Mouse (Mus musculus) T-helper 1 cell (primary cell): ENCODE measurements around the gene Gm27021.

ENCODE experiments used
- in situ Hi-C: fragments of 300-600 bp; cut with MboI, MseI; formaldehyde crosslinking; loops from one replicate; pipeline ENCODE4 v1.15.1; 2025; ENCODE audit warnings: high pct_unique_total_duplicates

Gene Gm27021

DNA sequence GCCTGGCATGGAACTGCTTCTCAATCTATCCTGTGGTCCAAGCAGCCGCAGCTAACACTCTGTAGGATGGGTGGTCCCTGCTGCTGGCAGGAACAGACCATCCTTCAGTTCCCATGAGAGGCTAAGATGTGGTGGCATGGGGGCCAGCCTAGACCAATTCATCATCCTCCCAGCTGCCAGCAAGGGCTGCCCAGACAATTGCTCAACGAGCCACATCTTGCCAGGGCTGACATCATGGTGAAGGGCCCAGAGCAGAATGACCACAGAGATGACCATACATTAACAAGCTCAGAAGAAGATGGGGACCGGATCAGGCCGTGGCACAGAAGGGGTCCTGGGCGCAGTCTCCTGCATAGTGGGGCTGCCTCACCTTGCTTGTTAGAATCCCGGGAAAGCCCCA lies 57.1 kb downstream of the Gm27021 start:
- in situ Hi-C loops, result no loop called here

DNA sequence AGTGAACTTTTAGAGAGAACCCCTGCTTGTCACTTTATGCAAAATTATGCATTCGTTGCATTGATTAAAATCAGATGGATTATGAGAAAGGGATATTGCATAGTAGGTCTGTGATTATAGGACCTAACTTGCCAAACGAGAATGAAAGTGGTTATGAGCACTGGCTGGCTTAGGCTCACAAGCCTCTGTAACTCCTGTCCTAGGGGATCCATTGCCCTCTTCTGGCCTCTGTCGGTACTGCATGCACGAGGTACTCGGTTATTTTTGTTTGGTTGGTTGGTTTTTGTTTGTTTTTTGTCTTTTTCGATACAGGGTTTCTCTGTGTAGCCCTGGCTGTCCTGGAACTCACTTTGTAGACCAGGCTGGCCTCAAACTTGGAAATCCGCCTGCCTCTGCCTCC lies 60.0 kb downstream of the Gm27021 start:
- in situ Hi-C loops, result no loop called here

DNA sequence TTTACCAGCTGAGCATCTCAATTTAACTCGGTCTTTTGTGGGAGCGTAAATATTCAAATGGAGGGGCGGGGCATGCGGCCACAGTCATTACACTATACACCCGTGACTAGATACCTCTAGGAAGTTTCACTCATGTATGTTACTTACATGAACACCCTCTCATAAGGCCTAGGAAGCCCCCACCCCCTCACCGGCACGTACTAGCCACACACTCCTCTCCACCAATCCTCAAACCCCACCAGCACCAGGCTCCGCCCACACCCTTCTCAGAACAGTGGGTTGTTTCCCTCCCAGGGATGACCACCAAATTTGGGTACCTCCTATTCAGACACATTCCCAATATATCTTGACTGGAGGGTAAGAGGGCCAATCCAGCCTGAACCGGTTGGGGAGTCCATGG lies 60.4 kb downstream of the Gm27021 start:
- in situ Hi-C loops, result no loop called here

DNA sequence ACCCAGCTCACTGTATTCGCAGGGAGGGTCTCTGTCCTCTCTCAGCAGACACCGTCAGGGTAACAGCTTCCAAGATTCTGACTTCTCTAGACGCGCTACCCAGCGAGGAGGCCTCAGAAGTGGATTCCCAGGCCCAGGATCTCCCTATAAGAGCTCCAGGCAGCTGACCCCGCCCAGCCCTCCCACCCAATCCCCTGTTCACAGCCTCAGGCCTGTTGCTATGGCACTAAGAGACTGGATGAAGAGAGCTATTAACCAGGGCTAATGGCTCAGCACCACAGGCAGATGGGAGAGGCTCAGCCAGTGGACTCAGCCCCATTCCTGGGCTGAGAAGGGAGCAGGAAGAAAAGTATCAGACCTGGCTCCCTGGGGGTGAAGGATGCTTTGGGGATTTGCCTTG lies 65.2 kb downstream of the Gm27021 start:
- in situ Hi-C loops, result no loop called here

DNA sequence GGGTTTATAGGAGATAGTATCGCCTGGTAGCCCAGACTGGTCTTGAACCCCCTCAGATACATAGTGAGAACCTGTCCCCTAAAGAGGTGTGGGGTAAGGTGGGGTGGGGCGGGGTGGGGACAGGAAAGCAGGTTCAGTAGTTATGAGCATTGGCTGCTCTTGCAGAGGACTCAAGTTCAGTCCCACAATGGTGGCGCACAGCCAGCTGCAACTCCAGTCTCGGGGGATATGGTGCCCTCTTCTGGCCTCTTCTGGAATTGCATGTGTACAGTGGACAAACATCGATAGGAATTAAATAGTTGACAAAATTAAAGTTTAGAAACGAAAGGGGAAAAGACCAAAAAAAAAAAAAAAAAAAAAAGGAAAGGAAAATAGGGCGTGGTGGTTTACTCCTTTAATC lies 68.4 kb downstream of the Gm27021 start:
- in situ Hi-C loops, result no loop called here

DNA sequence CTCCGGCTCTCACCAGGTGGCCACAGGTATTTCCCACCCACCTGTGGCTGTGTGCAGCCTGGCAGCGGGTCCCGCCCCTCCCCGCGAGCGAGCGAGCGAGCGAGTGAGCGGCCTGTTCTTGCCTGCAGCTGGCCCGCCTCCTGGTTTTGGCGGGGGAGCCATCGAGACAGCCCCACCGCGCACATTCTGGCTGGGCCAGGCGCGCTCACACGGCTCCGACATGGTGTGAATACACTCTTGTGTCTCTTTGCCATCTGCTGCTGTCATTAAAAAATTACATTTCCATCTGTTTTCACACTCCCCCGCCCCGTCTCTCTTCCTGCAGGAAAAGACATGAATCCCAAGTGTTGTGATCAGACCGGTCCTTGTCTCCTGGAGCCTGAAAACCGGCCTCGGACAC lies 69.3 kb downstream of the Gm27021 start:
- in situ Hi-C loops, result no loop called here

DNA sequence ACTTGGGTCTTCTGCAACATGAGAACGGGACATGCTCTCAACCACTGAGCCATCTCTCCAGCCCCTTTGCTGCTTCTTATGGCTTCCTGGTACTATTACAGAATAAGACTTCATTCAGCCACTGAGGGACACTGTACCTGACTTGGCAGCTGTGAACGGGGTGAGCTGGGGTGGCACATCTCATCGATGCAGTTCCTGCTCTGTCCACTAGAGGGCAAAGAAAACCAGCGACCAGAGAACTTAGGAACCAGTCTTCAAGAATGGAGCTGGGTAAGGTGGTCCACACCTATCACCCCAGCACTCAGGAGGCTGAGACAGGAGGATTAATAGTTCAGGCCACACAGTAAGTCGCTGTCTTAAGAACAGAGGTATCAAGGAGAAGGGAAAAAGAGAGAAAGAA lies 71.9 kb downstream of the Gm27021 start:
- in situ Hi-C loops, result no loop called here

DNA sequence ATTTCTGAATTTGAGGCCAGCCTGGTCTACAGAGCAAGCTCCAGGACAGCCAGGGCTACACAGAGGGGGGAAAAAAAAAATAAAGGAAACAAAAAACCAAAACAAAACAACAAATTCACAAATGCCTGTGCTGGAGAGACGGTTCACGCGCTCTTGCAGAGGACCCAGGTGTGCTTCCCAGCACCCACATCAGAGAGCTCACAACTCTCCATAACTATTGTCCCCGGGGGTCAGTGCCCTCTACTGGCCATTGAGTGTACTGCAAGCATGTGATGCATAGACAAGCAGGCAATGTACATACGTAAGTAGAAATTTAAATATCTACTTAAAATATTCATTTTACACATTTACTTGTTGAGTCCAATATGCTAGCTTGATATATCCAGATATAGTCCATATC lies 73.3 kb downstream of the Gm27021 start:
- in situ Hi-C loops, result no loop called here

DNA sequence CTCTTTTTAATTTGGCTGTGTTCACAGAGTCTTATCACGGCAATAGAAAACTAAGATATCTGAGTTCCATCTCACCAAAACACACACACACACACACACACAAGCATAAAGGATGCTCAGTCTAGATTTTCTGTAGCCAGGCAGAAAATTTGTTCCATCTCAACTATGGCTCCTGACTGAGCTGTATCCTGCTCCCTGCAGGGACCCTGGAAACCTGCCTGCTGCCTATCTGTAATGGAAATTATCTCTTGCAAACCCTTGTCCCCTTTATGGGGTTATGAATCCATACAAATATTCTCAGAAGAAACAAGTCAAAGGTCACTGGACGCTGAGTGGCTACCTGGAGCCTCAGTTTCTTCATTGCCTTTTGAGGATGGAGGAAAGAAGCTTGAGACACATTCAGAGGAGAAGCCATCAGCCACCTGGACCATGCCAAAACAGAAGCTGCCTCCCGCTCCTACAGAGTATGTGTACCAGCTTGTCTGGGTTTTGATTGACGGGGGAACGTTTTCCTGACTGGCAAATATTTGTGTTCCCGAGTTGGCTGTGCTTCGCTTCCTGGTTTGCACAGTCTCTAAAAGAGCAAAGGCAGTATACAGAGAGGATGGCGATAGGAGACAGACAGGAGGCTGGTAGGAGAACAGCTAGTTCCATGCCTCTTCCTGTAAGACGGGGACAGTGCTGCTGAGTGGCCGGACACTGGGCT lies 76.1 kb downstream of the Gm27021 start:
- in situ Hi-C loops, result no loop called here

DNA sequence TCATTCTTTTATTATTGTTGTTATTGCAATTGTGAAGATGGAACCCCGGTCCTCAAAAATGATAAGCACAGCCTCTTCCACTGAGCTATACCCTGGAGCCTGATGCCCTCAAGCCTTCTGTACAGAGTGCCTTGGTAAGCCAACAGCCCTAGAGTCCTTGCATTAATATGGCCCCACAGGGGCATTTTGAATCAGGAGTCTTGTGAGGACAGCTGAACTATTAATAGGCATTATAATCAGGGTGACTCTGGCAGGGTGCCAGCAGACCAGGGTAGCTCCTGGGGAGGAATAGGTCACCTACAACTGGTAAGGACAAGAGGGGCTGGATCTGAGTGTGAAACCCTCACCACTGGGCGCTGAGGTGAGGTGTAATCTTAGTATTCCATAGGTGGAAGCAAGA lies 78.0 kb downstream of the Gm27021 start:
- in situ Hi-C loops, result loop anchor here (5.0 kb wide), 1 partner anchor 478 kb away; the partner anchor contains the start of gene 6430548M08Rik

DNA sequence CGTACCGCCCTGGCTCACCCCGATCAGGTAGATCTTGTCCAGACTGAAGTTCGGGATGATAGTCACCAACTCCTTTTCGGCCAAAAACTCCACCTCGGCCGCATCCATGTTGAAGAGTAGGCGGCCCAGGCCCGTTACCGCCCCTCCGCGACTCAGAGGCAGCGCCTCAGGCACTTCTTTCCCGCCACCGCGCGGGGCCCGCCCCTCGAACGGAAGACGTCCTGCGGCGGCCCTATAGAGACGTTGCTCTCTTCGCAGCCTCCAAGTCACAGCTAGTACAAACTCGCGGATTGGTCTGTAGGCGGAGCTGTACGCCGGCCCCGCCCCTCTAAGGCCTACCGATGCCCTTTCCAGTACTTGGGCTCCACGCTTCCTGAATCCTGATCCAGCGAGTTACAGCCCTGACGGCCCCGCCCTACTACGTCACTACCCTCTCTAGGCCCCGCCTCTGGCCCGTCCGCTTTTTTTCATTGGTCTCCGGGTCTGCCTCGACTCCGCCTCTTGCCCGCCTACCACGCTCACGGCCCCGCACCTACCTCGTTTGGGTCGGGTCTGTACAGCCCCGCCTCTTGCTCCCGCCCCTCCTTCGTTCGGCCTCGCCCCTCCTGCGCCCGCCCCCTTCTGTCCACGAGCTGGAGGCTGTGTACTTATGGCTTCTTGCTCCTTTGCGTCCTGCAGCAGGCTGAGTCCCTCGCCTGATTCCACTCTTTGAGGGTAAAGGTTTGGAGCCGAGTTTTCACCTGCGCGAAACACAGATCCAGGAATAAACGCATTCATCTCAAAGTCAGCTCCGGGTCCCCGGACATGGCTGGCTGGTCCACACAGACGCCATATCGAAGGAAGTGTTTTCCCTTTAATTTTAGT lies 78.7 kb downstream of the Gm27021 start, which contains the start of gene Gins2:
Gins2 (minus strand) TSS at position 397 of the 864 bp plus-strand sequence.
- in situ Hi-C loops, result loop anchor here (5.0 kb wide), 1 partner anchor 477 kb away; the partner anchor contains the start of gene 6430548M08Rik

DNA sequence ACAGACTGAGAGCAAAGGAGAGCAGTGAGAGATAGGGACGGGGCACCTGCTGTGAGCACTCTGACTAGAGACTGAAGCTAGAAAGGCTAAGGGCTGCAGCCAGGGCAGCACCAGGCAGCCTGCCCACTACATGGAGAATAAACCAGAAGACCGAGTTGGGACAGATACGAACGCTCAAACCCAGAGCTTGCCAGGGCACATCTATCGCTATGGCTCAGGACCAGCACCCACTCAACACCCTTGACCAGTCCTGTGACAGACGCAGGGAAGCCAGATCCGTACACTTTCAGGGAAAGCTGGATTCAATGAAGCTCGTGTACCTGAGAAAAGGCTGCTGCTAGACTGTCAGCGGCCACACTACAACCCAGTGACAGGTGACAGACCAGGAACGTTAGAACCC lies 82.4 kb downstream of the Gm27021 start:
- in situ Hi-C loops, result loop anchor here (5.0 kb wide), 1 partner anchor 473 kb away; the partner anchor contains the start of gene 6430548M08Rik

DNA sequence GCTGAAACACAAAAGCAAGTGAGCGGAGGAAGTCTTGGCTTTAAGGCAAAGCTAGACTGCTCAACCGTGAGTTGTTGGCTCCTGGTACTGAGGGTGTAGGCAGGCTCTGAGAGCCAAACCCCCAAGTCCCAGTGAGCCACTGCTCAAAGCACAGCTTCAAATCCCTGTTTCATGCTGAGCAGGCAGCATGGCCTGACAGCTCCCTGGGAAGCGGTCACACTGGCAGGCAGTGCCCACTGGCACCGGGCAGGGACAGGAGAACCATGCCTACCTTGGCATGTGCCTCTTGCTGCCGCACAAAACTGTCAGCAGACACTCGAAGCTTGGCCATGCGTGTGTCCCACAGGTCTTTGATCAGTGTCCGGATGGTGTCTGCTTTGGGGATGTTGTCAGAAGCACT lies 86.1 kb downstream of the Gm27021 start:
- in situ Hi-C loops, result no loop called here

DNA sequence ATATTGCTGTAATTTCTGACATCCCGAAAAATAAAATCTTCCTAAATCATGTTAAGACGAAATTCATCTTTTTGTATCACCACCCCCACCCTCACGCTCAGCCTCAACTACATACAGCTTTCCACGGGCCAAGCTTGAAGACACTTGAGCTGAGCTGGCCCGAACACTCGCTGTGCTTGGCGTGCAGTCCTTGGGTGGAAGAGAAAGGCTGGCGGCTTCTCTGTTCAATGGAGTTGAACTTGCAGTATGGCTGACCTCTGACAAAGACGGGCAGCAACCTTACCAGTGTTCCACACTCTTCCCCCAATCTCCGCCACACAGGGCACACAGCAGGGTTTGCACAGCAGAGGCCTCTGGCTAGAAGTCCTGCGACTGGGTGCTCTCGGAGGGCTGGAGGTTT lies 86.5 kb downstream of the Gm27021 start:
- in situ Hi-C loops, result no loop called here

DNA sequence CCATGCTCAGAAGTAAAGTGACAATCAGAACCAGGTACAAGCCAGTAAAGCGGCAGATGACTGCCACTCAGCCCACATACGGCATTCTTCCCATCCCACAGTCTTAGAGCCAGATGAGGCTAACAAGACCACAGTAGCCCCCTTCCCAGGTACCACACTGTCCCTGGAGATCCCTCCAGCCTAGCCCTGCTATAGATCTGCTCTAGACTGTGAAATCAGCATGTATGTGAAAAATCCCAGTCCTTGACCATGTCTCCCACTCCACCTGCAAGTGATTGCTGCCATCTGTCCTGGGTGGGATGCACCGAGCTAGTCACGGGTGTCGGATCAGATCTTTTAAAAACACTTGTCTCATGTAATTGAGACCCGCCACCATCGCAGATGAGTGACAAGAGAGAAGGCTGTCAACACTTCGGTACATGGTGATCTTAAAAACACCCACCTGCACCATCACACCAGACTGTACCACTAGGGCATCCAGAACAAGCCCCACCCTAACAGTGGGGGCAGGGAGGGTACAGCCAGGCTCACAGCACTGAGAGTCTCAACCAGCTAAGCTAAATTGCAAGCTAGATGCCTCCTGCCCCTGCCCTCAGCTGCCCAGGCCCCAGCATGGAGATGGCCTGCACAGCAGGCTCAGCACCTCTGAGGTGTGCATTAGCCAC lies 87.4 kb downstream of the Gm27021 start:
- in situ Hi-C loops, result no loop called here

DNA sequence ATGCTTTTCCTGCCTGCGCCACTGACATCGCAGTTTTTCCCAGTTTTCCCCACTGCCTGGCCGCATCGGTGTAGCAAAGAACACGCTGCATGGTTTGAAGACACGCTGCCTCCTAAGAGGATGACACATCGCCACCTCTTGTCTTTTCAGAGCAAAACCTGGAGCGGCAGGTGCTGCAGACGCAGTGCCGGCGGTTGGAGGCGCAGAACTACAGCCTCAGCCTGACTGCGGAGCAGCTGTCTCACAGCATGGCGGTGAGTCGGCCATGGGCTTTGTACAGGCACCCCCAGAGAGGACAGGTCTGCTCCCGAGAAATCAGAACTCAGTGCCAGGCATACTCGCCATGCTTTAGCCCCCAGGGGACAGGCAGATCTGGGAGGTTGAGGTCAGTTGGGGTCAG lies 90.1 kb downstream of the Gm27021 start:
- in situ Hi-C loops, result no loop called here

DNA sequence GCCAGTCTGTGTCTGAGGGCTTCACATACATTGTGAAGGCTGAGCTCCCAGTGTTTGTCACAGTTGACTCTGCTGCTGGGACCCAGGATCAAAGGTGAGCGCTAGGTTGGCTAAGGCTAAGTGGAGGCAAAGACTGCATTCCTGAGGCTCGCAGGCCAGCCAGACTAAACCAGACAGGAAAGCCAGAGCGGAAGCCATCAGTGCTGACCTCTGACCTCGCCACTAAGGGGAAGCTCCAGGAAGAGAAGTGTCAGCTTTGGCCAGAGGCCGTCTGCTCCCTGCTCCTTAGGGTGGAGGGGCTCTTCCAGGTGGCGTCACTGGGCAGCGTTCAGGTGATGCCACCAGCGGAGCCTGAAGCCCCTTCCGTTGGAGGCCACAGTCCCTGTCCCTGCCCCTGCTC lies 92.1 kb downstream of the Gm27021 start:
- in situ Hi-C loops, result no loop called here

DNA sequence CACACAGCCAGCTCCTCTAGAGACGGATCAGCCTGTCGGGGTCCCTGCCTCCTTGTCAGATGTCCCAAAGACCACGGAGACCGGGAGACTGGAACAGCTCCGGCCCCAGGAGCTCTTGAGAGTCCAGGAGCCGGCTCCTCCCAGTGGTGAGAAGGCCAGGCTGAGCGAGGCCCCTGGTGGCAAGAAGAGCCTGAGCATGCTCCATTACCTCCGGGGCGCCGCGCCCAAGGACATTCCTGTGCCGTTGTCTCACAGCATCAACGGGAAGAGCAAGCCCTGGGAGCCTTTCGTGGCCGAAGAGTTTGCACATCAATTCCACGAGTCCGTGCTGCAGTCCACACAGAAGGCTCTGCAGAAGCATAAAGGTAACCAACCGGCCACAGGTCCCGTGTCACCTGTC lies 92.9 kb downstream of the Gm27021 start:
- in situ Hi-C loops, result no loop called here

DNA sequence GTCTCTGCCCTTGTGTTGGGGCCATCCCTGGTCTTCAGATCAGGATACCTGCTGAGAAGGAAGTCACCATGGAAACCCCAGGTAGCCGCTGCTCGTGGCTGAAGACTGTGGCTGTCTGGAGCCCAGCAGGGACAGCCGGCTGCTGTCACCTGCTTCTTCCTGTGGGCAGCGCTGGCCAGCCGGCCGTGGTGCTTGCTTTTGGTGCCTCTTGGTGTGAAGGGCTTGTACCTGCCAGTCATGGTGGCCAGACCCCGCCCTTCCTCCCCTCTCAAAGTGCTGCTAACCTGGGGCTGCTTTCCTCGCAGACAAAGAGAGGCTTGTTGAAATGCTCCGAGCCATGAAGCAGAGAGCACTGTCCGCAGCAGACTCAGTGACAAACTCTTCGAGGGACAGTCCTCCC lies 94.0 kb downstream of the Gm27021 start:
- in situ Hi-C loops, result no loop called here

DNA sequence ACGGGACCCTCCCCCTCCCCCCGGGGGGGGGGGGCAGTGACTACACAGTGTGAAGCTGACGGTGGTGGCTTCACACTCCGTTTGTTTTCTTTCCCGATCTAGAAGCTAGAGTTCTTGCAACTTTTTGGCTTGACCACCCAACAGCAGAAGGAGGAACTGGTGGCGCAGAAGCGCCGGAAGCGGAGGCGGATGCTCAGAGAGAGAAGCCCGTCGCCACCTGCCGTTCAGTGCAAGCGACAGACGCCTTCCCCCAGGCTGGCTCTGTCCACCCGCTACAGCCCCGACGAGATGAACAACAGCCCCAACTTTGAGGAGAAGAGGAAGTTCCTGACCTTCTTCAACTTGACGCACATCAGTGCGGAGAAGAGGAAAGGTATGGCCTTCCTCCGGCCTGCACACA lies 95.3 kb downstream of the Gm27021 start:
- in situ Hi-C loops, result no loop called here

DNA sequence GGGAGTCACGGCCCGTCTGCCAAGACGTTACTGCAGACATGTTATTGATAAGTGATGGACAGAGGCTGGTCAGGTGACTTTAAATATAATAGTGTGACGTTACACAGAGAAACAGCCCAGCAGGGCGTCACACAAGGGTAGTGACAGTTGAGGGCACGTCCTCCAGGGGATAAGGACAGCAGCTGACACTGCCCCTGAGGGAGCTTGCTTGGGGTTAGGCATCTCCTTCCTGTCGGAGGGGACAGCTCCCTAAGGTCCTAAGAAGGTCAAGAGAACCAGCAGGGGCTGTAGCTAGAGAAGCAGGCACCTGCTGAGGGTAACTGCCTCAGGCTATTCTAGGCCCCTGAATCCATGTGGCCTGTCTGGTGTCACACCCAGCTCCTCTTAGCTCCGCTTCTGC lies 96.3 kb downstream of the Gm27021 start:
- in situ Hi-C loops, result no loop called here

DNA sequence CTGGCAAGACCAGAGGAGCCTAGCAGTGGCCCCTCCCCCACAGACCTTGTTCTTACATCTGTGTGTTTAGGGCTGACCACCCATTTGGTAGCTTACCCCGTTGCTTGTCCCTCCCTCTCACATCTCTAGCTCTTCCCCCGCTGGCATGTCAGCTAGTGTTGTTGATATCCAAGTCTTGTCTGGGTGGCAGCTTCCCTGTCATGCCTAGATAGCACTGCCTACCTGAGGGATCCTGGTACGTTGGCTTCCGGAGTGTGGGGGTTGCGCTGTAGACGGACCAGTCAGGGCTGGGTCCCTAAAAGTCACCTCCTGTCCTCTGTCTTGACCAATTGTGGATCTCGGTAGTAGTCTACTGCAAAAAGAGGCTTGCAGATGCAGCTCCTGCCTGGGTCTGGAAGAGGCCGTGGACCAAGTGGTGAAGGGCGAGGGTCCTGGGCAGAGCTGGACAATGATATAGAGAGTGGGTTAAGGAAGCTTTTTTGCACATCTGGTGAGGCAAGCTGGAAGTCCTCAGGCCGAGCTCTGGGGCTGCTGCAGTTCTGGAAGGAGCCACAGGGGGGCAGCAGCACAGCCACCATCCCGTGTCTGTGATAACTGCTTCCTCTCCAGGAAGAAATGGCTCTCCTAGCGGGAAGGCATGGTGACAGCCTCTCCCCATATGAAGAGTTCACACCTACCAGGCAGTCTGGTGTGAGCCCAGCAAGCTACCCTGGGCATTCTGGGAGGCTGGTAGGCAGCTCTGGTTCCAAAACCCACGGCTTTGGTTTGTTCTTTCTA lies 97.8 kb downstream of the Gm27021 start:
- in situ Hi-C loops, result no loop called here
